Mouse (Mus musculus) kidney, adult 18-20 months (tissue): ENCODE results near the gene Csgalnact2.

Experiments used
- DNase-seq: peaks from one replicate; pipeline ENCODE4 v3.0.0; 2021

Gene Csgalnact2

DNA sequence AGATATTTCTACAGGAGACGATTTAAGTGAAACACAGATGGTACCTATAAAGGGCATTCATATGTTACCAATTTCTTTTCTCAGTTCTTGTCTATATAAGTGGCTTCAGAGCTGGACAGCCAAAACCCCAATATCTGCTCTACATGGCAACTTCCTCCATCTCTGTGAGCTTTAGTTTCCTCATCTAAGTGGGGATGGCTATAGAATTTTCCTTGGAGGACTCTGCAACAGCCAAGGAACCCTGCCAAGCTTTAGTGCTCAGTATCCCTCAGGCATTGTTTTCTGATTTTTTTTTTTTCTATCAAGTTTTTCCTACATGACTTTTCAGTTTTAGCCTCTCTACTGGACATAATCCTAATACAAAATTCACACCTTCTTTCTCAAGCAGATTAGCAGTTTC is 4.5 kb downstream of the Csgalnact2 start:
- DNase-seq: no peak

DNA sequence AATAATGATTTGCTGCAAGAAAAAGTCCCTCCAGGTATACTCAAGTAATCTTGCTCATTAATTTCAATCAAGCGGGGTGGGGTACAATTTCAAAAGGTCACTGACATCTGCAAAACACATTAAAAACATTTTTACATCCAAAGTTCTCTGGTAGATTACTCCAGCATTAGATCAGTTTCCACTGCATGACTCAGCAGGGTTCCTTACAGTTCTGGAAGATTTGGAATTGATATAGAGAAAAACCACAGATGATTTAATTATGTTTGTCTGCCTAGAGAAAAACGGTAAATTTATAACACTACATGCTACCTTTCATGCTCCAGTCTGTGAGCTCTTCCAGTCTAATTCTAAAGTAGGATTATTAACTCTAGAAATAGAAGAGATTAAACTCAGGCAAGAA is 8.9 kb downstream of the Csgalnact2 start:
- no peak for DNase-seq

DNA sequence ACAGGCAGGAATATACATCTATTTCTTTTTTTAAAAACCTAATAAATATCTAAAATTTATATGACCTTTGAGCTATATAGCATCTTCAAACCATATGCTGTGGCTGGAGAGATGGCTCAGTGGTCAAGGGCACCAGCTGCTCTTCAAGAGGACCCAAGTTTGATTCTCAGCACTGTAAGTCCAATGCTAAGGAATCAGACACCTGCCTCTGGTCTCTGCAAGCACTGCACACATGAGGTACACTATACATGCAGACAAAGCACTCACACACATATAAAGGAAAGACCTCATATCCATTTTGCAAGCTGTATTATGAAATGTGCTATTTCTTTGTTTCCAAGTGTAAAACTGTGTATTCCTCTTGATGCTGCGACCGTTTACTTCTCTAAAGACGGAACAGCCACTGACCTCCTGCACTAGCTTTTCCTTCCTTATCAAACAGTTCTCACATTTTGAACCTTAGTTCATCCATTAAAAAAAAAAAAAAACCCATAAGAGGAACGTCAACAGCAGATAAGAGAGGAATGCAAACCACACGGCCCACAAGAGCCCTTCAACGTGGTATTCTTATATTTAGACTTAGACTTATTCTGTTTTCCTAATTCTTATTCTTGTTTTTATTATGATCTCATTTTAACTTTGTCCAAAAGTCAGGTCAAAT is 11.0 kb downstream of the Csgalnact2 start:
- no peak for DNase-seq

DNA sequence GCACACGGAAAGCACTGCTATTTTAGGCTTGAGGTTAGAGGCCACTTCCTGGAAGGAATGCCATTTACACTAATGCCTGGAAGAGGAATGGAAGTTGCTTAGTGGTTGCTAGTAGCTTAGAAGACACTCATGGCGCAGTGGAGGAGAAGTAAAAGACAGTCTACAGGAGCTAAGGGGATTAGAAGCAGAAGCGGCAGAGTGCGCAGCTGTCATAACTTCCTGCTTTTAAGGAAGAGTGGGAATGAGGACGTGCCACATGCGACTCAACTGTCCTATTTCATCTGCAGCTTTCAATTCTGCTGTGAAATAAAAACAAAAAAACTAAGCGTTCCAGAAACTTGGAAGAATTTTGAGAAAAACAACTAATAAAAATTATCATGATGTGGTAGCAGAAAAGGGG is 11.7 kb downstream of the Csgalnact2 start:
- DNase-seq: no peak

DNA sequence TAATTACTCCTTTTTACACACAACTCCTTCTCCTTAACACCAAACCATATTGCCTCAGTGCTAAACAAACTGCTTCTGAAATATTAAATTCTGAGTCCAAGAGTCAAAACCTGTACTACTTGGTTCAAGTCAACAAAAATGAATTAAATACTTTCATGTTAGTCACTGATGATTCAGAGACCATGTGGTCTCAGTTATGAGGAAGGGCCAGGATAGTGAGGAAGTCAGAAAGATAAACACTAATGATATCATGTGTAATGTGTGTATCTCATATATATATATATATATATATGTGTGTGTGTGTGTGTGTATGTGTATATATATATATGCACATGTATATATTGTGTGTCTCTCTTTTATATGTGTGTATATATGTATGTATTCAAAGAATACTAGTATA is 12.4 kb downstream of the Csgalnact2 start:
- no peak for DNase-seq

DNA sequence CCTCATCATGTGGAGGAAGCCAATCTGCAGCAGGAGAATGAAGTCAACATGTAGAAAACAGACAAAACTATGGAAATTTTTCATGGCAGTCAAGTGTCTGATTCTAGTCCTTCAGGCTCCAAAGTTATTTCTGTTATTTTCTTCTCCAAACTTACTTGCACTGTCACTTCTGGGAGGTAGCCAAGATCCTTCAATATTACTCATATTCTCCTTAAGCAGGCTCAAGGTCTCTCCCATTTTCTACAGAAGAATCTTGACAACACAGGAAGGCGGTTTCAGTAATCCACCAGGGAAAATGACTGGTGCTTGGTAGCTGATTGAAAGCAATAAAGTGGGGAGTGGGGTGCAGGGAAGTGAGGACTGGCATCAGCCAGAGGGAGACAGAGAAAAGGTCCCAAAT is 16.2 kb downstream of the Csgalnact2 start:
- no peak for DNase-seq

DNA sequence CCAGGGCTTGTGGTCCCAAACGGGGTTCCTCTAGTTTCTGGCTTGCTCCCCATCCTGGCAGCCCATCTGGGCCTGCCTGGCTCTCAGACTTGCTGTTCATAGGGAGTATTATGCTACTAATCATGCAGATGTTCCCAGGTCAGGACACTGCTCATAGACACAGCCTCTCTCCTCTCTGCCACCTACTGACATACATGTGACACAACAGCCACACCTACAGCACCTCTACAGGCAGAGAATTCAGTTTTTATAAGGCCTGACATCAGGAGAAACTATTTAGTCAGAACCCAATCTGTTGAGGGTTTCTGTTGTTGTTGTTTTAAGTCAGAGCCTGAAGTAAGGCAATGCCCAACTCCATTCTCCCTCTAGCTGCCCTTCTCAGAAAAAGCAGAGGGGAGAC is 27.1 kb downstream of the Csgalnact2 start:
- no peak for DNase-seq

DNA sequence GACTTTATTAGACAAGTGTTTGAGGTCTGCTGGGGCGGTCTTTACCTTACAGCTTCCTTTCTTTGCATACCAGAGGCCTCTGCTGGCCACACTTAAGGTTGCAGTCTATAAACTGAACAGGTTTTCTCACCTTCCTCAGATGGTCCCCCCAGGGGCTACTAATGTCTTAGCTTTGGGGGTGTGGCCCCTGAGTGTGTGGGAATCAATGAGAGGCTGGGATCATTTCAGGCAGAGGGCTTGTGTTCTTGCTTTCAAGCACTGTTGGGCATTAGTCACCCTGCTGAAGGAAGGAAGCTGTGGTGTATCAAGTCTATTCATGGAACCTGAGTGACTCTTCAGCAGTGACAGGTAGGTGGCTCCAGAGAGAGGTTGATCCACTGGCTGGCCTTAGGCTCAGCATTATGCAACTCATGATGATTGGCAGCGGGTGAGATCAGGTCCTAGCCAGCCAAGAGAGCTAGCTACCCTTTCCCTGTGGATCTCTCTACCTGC is 39.6 kb downstream of the Csgalnact2 start:
- DNase-seq: peak; percentile 16

DNA sequence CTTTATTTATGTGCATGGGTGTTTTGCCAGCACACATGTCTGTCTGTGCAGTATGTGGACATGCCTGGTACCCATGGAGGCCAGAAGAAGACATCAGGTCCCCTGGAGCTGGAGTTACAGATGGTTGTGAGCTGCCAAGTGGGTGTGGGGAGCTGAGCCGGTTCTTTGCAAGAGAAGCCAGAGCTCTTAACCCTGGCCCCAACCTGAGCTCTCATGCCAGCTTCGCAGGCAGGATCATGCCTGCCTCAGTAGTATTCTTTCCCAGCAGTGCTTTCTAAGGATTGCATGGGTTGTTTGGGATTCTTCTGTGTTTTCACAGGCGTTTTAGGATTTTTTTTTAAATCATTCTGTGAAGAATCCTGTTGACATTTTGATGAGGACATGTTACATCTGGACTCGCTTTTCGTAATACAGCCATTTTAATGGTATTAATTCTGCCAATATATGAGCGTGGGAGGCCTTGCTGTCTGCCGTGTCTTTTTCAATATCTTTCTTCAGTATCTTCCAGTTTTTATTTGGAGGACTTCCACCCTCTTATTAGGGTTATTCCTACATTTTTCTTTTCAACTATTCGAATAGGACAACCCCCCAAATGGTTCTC is 41.1 kb downstream of the Csgalnact2 start:
- no peak for DNase-seq

DNA sequence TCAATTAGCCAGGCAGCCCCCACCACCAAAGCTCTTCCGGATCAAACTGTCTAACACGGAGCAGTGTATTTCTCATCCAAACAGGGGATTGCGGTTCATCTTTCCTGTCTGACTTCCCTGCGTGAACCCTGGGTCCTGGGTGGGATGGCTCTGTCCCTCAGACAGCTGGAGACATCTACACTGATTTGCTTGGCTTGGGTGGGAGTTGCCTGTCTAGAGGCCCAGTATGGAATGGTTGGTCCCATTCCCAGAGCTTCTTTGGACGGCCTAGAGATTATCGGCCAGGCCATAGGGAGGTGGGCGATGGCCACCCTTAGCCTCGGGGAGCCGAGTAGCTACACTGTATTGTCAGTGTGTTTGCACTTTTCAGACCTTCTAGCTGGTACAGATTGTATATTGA is 48.1 kb downstream of the Csgalnact2 start:
- DNase-seq: no peak

DNA sequence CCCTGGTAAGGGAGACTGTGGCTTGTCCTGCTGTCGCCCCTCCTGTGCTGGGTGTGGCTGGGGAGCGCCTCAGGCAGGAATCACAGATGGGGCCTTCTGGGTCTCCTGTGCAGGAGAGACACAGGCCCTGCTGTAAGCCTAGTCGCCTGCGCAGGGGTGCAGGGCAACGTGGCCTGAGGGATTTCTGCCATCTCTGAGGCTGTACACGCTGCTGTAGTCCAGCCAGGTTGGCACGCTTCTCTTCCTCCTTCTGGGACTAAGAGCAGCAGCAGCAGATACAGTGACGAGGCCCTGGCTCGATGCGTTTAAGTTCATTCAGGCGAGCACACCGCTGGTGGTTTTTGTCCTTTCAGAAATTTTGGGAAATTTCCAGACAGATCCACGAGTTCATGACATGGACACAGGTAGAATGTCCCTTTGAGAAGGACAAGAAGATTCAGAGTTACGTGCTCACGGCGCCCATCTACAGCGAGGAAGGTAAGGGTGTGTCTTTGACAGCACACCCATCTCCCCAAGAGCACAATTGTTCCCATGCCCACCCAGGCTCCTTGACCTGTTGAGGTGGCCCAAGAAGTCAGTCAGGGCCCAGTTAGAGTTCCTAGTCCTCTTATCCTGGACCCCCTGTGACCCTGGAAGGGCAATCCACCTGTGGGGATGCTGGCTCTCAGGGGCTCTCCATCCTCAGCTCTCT is 50.0 kb downstream of the Csgalnact2 start:
- no peak for DNase-seq

DNA sequence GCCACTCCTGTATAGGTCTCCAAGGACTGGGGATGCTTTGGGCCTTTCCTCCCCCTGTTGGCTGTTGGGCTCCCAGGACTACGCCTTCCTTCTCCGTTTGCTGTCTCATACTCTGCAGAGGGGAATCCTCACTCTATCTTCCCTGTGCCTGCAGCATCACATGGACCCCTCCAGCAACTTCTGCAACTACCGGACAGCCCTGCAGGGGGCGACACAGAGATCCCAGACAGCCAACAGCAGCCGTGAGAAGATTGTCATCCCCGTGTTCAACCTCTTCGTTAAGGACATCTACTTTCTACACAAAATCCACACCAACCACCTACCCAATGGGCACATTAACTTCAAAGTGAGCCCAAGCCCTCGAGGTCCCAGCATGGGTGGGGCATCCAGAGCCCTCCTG is 51.0 kb downstream of the Csgalnact2 start:
- peak; percentile 1 for DNase-seq

DNA sequence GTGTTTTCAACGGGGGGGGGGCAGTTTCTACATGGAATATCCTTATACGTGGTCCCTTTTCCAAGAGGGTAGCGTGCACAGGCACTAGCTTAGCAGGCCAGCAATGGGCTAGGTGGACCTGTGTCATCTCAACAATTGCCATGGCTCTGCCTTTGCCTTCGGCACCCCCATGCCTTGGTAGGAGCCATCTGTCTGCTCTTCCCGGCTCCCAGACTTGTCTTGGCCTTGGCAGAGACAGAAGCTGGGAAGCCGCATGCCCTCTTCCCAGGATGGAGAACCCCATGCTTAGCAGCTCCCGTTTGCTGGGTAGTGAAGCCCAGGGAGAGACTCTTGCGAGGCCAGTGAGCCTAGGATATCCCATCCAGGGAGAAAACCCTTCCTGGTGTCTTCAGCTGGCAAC is 54.3 kb downstream of the Csgalnact2 start:
- no peak for DNase-seq

DNA sequence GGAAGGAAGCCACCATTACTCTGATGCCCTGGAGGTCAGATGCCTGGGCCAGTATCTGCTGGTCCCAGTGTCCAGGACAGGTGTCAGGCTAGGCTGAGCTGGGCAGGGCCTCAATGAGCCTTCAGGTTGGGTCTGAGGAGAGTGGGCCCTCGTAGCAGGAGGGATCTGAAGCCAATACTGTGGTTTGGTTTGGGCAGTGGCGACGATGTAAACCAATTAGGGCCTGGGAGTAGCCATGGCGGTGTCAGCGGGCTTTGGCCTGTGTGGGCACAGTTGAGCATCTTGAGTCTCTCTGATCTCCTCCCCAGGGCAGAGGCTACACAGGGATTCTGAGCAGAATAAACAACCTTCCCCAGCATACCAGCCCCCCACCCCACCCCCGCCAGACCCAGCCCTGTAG is 55.3 kb downstream of the Csgalnact2 start:
- DNase-seq: no peak

DNA sequence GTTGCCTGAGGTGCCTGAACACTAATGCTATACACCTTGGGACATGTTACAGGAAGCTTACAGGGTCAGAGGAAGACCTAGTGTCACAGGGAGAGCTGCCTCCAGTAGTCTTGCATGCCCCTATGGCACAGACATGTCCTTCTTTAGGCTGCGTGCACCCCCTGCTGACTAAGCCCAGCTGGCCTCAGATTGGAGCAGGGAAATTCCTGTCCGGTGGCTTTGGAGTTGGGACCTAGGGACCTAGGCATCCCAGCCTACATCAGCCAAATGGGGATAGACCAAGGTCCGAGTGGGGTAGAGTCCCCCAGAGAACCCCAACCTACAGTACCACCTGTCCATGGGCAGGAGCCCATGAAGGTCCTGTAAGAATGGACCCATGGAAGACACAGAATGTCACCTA is 56.6 kb downstream of the Csgalnact2 start:
- no peak for DNase-seq

DNA sequence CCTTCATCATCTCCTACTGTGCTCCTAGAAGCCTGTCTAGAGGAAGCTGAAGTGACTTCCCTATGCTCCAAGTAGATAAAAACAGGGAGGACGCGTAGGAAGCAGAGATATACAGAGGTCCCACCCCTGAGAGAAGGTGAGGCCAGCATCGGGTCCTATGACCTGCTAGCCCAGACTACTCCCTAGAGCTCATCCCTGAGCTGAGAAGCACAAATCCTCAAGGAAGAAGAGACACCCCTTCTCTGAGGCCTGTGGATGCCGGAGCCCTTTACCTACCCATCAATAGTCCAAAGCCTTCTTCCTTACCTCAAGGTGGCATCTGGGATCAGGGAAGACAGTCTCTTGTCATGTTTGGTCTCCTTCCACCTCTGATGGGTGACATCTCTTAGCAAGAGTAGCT is 58.2 kb downstream of the Csgalnact2 start:
- DNase-seq: no peak

DNA sequence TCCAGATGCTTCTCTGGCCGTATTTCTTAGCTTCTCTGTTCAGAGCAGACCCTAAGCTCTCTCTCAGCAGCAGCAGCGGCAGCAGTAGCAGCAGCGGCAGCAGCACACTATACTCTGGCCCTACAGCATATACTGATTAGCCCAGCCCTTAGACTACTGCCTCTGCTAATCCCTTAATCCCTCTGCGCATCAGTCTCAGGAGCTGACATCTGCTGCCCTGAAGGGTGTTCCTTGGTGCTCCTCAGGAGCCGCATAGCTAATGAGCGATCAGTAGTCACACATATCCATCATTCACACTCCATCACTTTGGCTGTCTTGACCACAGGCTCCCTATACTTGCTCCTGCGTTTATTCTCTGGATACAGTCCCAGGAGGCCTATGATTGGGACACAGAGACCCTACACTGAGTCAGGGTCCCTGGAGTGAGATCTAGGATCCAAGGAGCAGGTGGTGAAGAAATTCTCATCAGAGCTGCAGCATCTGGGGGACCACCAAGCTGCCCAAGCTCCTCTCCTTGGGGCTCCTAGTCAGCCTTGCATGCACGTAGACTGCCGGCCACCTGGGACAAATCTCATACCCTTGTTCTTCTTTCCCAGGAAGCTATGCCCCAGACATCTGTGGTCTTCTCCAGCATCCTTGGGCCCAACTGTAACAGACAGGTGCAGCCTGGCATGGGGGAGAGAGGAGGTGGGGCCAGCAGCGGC is 59.0 kb downstream of the Csgalnact2 start:
- DNase-seq: no peak

DNA sequence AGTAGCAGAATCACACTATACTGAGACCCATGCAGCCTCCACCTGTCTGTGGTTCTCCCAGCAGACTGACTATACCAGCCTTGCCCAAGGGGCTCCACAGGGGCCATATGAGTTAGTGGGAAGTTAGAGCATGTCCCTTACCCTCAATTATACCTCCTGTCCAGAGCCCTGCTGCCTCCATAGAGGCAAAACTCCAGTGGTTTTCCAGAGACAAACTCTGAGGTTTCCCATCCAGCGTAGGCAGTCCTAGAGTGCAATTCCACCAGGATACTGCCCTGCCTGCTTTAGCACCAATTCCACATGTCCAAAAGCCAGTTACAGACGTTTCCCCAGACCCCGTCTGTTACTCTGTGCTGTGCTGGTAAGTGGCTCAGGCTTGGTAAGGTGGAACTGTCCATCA is 59.6 kb downstream of the Csgalnact2 start:
- no peak for DNase-seq

DNA sequence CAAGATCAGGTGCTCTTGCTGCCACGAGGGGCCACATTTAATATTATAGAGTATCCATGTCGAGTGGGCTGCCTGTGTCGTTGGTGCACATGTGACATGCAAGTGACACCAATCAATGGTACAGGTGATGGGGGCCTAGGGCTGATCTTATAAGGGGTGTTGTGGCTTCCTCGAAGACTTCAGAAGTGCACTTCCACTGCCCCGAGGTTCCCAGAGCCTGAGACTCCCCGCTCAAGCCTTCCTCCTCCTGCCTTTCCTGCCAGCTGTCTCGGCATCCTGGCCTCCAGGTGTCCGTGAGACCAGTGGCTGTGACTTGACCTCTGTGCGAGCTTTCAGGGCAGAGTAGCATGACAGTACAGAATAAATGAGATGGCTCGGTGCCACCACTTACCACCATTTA is 60.2 kb downstream of the Csgalnact2 start:
- DNase-seq: no peak

DNA sequence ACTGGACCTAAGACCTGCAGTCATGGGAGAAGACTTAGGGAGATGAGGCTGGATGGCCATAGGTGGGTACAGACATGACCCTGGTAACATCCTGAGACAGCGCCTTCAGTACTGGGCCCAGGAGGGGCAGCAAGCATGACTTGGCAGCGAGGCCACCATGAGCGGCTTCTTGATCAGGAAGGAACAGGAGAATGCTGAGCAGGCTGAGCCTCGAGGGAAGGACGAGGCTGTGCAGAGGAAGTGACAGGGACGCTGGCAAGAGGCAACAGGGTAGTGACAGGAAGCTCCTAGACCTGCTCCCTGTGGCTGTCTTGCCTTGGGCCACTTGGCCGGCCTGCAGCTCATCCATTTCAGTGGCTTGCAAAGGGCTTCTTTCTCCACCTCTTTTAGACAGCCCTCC is 61.5 kb downstream of the Csgalnact2 start:
- no peak for DNase-seq

DNA sequence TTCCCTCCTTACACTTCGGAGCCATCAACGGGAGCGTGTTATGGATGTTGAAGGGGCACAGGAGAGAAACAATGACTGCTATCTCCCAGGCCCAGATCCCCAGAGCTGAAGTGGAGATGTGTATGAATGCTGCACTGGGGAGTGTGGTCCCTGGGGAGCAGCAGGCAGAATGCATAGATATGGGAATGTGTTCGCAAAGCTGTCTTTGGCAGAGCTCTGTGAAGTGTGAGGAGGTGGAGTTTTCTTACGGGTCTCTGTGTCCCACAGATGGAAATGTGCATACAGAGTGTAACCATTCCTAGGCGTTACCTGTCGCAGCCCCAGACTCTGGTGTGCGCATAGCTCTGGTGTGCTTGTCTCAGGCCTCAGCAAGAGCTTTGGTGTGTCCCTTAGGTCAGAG is 62.2 kb downstream of the Csgalnact2 start:
- no peak for DNase-seq

DNA sequence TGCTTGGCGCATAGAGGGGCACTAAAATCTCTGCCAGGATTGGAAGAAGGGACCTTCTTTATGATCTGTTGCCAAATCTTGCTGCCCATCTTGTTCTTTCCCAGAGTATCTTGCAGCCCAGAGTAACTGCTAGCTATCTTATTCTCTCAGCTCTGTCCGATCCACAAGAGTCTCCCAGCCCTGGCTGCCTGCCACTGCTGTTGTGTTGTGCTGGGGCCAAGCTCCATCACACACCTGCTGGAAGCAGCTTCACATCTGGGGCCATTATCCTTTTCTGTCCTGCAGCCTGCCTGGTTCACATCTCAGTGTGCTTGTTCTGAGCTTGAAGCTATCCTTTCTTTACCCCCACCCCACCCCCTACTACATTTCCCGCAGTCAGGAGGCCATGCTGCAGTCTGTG is 62.7 kb downstream of the Csgalnact2 start:
- no peak for DNase-seq

DNA sequence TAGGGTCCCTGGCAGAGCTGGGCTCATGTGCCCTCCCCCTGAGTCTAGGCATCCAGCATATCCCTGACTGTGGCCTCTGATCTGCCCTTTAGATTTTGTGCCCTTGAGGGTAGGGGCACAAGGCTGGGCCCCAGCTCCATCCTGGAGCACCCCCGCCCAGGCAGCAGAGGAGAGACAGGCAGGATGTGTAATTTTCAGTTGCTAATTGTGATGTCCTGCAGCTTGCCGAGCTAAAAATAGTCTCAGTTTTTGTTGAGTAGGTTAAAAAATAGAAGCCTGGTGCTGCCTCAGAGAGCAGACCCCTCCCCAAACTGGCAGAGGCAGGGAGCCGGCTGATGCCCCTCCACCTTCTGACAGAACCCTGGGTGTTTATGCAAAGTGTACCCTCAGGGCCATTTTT is 64.8 kb downstream of the Csgalnact2 start:
- no peak for DNase-seq

DNA sequence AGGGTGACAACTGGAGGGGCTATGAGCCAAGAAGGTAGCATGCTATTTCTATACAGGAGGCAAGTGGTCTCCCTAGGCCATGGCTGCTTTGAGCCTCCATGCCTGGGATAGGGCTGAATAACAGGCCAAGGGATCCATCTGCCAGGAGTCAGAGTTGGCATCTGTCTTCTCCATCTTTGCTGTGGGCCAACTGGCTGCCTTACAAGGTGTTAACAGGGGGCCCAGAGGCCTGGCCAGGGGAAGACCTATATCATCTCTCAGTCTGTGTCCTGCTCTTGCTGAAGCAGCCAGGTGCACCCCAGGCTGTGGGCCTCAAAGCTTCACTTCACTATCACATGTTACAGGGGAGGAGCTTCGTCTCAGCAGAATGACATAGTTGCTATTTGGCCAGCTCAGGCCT is 66.8 kb downstream of the Csgalnact2 start:
- no peak for DNase-seq
